Mouse (Mus musculus): ENCODE results near the gene Mrpl35. TPM values are rescaled to one million over a fixed set of nuclear protein-coding genes. Genes with fewer than 3 reads are reported as not detected.

Mrpl35 gene
- polyA plus RNA-seq, 3 experiments from 2014 or later, result 61.2 to 73.9 (median 67.8) TPM

DNA sequence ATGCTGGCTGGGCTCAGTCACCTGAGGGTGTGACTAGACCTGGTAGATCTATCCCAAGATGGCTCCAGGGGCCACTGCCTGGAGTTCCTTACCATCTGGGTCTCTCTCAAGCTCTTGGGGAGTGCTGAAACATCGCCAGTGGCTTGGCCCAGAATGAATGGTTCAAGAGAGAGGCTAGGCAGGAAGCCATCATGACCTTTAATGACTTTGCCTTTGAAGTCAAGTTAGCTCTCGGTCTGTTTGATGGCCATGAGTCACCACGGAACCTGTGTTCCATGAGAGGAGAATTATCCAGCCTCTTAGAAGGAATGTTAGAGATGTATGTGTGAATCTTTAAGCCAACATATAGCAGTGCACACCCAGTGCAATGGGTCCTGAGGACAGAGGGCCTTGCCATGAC is 27.4 kb downstream of the Mrpl35 start:
- no peak for ATAC-seq

DNA sequence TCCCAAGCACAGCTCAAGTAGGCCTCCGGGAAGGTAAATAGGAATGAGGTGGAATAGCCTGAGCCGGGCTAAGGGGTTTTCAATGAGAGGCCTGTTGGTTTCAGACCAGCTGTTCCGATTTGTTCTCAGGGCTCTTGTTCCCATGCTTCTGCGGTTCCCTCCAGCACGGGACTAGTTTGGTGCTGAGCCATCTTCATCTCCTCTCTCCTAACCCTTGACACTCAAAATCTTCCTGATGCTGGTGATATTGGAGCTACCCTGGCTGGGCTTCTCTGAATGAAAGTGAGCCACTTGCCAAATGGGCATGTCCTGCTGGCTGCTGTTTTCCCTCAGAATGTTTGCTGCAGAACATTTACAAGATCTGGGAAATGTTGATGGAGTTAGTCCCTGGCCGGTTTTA is 35.0 kb downstream of the Mrpl35 start:
- no peak for ATAC-seq

DNA sequence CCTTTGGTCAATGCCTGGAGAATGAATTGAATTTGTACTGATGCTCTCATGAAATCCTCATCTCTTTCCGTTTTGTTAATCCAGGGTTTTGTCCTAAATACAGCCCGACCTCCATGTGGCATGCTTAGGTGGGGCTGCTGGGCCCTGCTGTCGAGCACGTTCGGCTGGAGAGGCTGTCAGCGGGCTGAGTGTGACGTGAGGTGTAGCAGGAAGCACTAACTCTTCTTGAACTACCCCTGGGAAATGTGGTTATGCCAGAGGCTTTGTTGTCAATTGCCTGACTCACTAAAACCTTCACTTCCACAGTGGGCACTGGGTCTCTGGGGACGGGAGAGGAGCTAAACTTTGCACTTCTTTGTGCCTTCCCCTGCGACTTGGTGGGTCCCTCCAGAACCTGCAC is 38.4 kb downstream of the Mrpl35 start:
- no peak for ATAC-seq

DNA sequence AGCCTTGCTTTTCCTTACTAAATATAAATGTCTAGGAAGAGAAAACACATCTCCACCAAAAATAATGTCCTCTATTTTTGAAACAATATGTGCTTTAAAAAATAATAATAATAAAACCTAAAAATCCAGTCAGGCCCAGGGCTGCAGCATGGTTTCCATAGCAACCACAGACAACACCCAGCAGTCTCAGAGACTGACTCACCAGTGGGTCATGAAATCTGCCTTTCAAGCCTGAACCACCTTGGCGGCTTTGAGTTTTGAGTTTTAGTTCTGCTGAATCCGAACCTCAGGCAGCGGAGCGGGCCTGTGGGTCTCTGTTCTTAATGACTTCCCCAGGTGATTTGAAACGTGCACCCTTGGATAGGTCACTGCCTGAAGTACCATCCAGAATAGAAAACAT is 43.6 kb downstream of the Mrpl35 start:
- ATAC-seq, result no peak

DNA sequence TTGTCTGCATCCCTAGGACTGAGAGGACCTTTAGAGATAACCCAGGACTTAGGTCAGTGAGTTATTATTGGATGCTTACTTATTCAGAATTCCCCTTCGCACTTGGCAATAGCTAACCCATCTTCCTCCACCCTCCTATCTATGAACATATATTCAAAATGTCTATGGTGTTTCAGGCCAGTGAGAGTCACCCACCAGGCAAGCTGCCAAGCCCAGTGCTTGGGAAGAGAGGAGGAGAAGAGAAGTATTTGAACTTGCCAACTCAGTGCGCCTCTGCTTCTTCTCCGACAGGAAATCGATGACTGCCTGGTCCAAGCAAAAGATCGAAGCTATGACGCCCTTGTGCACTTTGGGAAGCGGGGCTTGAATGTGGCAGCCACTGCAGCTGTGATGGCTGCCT is 46.3 kb downstream of the Mrpl35 start:
- ATAC-seq, result no peak

DNA sequence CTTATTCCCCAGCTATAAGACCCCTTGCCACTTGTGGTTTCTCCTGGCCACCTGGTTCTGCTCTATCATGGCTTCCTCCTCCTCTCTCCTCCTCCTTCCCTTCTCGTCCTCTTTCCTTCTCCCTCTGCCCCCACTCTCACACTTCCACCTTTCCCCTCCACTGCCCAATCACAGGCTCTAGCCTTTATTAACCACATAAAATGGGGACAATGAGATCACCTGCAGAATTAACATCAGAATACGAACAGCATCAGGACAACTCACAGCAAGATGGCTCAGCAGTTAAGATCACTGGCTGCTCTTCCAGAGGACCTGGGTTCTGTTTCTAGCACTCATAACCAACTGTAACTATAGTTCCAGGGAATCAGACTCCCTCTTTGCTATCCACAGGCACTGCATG is 46.9 kb downstream of the Mrpl35 start:
- ATAC-seq, result no peak

DNA sequence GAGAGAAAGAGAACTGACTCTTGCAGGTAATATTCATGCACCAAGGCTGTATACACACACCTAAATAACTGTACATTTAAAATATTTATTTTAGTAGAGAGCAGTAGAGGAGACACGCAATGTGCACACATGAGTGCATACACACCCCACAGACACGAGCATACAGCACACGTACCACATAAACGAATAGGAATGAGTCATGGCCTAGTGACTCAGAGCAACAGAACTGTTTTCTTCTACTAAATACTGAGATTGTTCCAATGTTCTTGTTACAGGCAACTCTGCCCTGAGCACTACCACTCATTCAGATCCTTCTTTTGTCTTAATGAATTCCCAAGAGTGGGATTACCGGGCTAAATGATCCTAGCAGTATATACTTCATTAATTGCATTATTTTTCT is 48.8 kb downstream of the Mrpl35 start:
- no peak for ATAC-seq

DNA sequence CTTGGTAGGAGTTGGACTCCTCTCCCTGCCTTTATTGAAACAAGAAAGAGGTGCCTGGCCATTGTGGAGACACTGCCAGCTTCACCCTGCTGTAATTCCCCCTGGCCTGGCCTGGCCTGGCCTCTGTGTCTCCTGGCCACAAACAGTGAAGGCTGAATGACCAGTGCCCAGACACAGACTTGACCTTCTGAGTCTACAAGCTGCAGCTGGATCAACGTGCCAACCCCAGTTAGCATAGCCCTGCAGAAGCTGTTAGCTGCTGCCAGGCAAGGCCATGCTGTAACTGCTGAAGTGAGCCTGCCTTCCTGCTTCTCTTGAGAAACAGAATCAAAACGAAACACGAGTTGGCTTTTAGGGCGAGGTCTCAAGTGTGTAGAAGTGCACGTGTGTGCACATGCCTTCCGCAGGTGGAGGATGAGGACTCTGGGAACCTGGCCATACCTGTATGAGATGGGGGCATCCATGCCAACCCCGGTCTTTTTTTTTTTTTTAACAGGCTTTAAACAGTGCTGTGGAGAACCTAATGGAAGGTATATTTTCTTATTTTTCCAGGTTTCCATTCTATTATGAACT is 54.0 kb downstream of the Mrpl35 start:
- ATAC-seq, result no peak

DNA sequence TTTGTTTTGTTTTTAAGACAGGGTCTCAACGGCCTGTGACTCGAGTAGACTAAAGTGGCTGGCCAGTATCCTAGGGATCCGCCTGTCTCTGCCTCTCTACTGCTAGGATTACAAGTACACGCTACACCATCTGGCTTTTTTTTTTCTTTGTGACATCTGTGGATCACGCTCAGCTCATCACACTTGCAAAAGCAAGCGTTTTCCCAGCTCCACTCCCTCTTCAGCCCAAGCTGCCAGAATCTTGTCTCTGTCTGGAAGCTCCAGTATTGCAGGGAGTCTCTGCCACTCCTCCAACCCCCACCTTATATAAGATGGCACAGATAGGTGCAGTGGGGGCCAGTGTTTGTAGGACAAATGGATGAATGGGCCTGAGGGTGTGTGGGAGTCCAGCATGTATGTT is 54.6 kb downstream of the Mrpl35 start:
- ATAC-seq, result no peak

DNA sequence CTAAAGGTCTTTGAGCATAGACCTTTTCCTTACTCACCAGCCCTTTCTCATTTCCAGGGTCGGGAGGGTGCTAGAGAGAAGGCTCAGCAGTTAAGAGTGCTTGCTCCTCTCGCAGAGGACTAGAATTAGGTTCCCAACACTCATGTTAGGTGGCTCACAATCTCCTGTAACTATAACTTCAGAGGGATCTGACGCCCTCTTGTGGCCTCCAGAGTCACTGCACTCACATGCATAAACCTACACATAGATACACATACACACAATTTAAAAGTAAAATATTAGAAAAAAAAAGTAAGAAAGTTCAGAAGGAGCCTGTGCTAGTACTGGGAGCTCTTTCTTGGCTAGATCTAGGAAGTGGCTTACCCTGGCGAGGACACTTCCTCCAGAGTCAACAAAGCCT is 55.5 kb downstream of the Mrpl35 start:
- ATAC-seq, result no peak

DNA sequence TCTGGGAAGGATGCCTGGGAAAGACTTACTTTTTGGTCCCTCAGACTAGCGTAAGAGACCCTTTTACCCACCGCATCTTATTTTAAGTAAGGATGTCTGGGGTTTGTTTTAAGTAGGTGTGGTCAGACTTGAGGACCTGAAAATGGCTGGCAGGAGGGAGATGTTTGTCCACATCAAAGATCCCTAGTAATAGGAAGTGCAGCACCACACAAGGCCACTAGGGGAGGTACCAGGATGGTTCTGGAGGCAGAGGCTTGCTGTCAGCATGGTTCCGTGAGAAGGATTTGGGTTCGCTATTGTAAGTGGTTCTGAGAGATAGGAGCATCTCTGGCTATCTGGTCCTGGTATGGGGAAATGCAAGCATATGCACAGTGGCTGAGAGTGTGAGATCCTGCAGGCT is 55.9 kb downstream of the Mrpl35 start:
- ATAC-seq, result no peak

DNA sequence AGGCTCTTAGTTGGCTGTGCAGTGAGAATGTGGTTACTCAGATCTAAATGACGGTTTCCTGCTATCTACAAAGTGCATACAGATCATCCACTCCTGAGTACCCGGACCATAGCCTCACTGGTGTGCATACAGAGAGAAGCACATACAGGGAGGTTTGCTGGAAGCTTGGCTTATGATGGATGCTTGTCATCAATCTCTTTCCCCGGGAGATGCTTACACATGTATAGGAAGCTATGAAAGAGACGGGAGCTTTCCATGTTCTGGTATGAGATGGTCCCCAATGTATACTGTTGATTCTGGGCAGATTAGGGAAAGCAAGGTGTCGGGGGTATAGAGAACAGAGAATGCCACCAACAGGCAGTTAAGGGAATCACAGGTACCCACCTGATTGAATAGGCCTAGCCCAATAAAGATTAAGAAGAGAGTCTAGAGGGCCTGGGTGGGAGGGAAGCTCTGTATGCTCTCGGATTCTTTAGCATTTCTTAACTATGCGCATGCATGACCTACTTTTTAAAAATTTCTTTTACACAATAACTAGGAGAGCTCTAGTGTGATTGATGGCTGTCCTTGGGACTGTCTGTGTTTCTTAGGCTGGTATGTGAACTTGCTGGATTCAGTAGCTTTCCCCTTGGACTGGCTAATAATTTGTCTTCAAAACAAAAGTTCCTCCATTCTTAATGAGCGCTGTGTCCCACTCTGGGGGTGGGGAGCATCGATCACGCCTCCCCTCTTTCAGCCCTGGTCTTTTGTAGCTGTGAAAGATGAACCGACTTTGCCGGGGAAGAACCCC is 56.7 kb downstream of the Mrpl35 start:
- no peak for ATAC-seq

DNA sequence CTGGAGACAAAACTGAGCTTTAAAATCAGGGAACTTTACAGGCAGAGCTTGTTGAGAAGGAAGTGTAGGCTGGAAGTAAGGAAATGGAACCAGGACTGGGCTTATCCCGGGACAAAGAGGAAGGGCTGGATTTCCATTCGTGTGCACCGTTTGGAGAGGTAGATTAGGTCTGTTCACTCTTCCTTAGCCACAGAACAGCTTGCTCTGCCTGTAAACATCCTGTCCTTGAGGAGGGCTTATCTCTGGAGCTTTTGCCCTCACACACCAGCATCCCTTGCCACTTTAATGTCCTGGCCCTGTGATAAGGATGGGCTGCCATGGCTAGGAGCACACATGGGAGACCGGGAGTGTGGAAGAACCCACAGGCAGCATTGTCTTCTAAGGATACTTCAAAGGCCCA is 59.0 kb downstream of the Mrpl35 start:
- no peak for ATAC-seq

Other genes with a start within 250 kb of the Mrpl35 start
- gene Kdm3a, start 194.0 kb downstream of the Mrpl35 start, polyA plus RNA-seq (2017; shearing (Covaris generic)), result 10 to 100 TPM; 43.1 to 68.4 (median 46.4) TPM
- under 1 TPM in 2 of 3 experiments, not detected in 1; 0.55 to 0.59 TPM for gene Reep1, start 119.4 kb downstream of the Mrpl35 start, polyA plus RNA-seq (2017; shearing (Covaris generic))
- 100 to 1,000 TPM; 107 to 131 (median 127) TPM for gene Immt, start 4.4 kb upstream of the Mrpl35 start, polyA plus RNA-seq (2017; shearing (Covaris generic))
- 10 to 100 TPM; 61.1 to 98.6 (median 94.1) TPM for gene Ptcd3, start 81.8 kb upstream of the Mrpl35 start, polyA plus RNA-seq (2017; shearing (Covaris generic))
- 10 to 100 TPM; 13.8 to 27.4 (median 21.5) TPM for gene Polr1a, start 82.1 kb upstream of the Mrpl35 start, polyA plus RNA-seq (2017; shearing (Covaris generic))